Mouse (Mus musculus): Measurements from ENCODE around the gene Colq. TPM values are rescaled to one million over a fixed set of nuclear protein-coding genes. Genes with fewer than 3 reads are reported as not detected.

Colq gene
- polyA plus RNA-seq, 1 experiment from 2014 or later, result 1.3 TPM

GRCm38 (mm10) chr14:31557784-31558183 lies 33.4 kb downstream of the Colq start:
- no peak for TF ChIP-seq CTCF (IDR thresholded peaks at IDR 0.05; ENCODE audit: low read depth)
- DNase-seq (ENCODE audit: low spot score) (peak; percentile 55), ATAC-seq (replicated peaks; ENCODE audit: low FRiP score, low read depth) (no peak)
- Histone ChIP-seq H3K4me1 (replicated peaks; ENCODE audit: insufficient read depth, low read length) (peaks cover 12% of the 10 kb centered on the region; the same call in 1 of the 2 replicates), H3K9me3 (replicated peaks; ENCODE audit: low read length) (no peaks in the 10 kb centered on the region), H3K4me2 (ENCODE audit: low read length) (no peak overlapping the region), H3K27me3 (ENCODE audit: insufficient read depth, low read length) (no peaks in the 10 kb centered on the region), H3K9ac (ENCODE audit: low read depth, low read length) (no peak overlapping the region), H3K27ac (no peak overlapping the region), H3K36me3 (ENCODE audit: insufficient read depth, low read length) (no peaks in the 10 kb centered on the region), H3K4me3 (replicated peaks; ENCODE audit: low read depth, low read length) (no peak overlapping the region)
- 38% methylated on average over 9 of the region's 9 CpGs for WGBS

- no peak for TF ChIP-seq CTCF (IDR thresholded peaks at IDR 0.05; ENCODE audit: low read depth)
- H3K4me2 ChIP-seq (ENCODE audit: low read length), result no peak overlapping the region
- H3K9ac ChIP-seq (ENCODE audit: low read depth, low read length), result no peak overlapping the region
- no peaks in the 10 kb centered on the region for H3K27me3 ChIP-seq (ENCODE audit: insufficient read depth, low read length)
- no peaks in the 10 kb centered on the region for H3K36me3 ChIP-seq (ENCODE audit: insufficient read depth, low read length)
- ATAC-seq (replicated peaks; ENCODE audit: low FRiP score, low read depth), result no peak
- no peak overlapping the region for H3K27ac ChIP-seq
- H3K4me1 ChIP-seq (replicated peaks; ENCODE audit: insufficient read depth, low read length), result peaks cover 12% of the 10 kb centered on the region; the same call in 1 of the 2 replicates
- H3K4me3 ChIP-seq (replicated peaks; ENCODE audit: low read depth, low read length), result no peak overlapping the region
- no peaks in the 10 kb centered on the region for H3K9me3 ChIP-seq (replicated peaks; ENCODE audit: low read length)
- 46% methylated on average over 8 of the region's 8 CpGs for whole genome bisulfite sequencing
- DNase-seq (ENCODE audit: low spot score), result peak; percentile 58
These were observed 33.9 kb downstream of the Colq start for GRCm38 (mm10) chr14:31557273-31557672.

- no peaks in the 10 kb centered on the region for H3K27me3 ChIP-seq (ENCODE audit: insufficient read depth, low read length)
- H3K9me3 ChIP-seq (replicated peaks; ENCODE audit: low read length), result no peaks in the 10 kb centered on the region
- DNase-seq (ENCODE audit: low spot score) (no peak), ATAC-seq (replicated peaks; ENCODE audit: low FRiP score, low read depth) (no peak)
- 82% methylated on average over 9 of the region's 9 CpGs for WGBS
- H3K4me2 ChIP-seq (ENCODE audit: low read length), result no peak overlapping the region
- no peak overlapping the region for H3K27ac ChIP-seq
- H3K4me1 ChIP-seq (replicated peaks; ENCODE audit: insufficient read depth, low read length), result peaks cover 12% of the 10 kb centered on the region; the same call in 1 of the 2 replicates
- no peak for TF ChIP-seq CTCF (IDR thresholded peaks at IDR 0.05; ENCODE audit: low read depth)
- H3K36me3 ChIP-seq (ENCODE audit: insufficient read depth, low read length), result no peaks in the 10 kb centered on the region
- H3K4me3 ChIP-seq (replicated peaks; ENCODE audit: low read depth, low read length), result no peak overlapping the region
- H3K9ac ChIP-seq (ENCODE audit: low read depth, low read length), result no peak overlapping the region
These were observed 34.5 kb downstream of the Colq start for GRCm38 (mm10) chr14:31556526-31557260.

- Histone ChIP-seq H3K4me3 (replicated peaks; ENCODE audit: low read depth, low read length) (no peak overlapping the region), H3K27me3 (ENCODE audit: insufficient read depth, low read length) (no peaks in the 10 kb centered on the region), H3K4me2 (ENCODE audit: low read length) (no peak overlapping the region), H3K4me1 (replicated peaks; ENCODE audit: insufficient read depth, low read length) (peaks cover 12% of the 10 kb centered on the region; the same call in 1 of the 2 replicates), H3K36me3 (ENCODE audit: insufficient read depth, low read length) (no peaks in the 10 kb centered on the region), H3K9me3 (replicated peaks; ENCODE audit: low read length) (no peaks in the 10 kb centered on the region), H3K27ac (no peak overlapping the region), H3K9ac (ENCODE audit: low read depth, low read length) (no peak overlapping the region)
- no peak for ATAC-seq (replicated peaks; ENCODE audit: low FRiP score, low read depth)
- no peak for DNase-seq (ENCODE audit: low spot score)
- TF ChIP-seq CTCF (IDR thresholded peaks at IDR 0.05; ENCODE audit: low read depth), result no peak
- 33% methylated on average over 14 of the region's 14 CpGs for WGBS
These were observed 35.1 kb downstream of the Colq start for GRCm38 (mm10) chr14:31555963-31556434.

- Histone ChIP-seq H3K27ac (no peak overlapping the region), H3K9me3 (replicated peaks; ENCODE audit: low read length) (no peaks in the 10 kb centered on the region), H3K9ac (ENCODE audit: low read depth, low read length) (no peak overlapping the region), H3K4me3 (replicated peaks; ENCODE audit: low read depth, low read length) (no peak overlapping the region), H3K4me1 (replicated peaks; ENCODE audit: insufficient read depth, low read length) (0 out of 2 replicates have a peak, but pooled peaks cover 5% of the 10 kb centered on the region), H3K27me3 (ENCODE audit: insufficient read depth, low read length) (no peaks in the 10 kb centered on the region), H3K36me3 (ENCODE audit: insufficient read depth, low read length) (no peaks in the 10 kb centered on the region), H3K4me2 (ENCODE audit: low read length) (no peak overlapping the region)
- ATAC-seq (replicated peaks; ENCODE audit: low FRiP score, low read depth) (no peak), DNase-seq (ENCODE audit: low spot score) (no peak)
- TF ChIP-seq CTCF (IDR thresholded peaks at IDR 0.05; ENCODE audit: low read depth), result no peak
- 92% methylated on average over 7 of the region's 7 CpGs for WGBS
These were observed 36.1 kb downstream of the Colq start for GRCm38 (mm10) chr14:31555021-31555420.

GRCm38 (mm10) chr14:31543885-31544442 lies 47.2 kb downstream of the Colq start:
- no peak for DNase-seq (ENCODE audit: low spot score)
- Histone ChIP-seq H3K9me3 (replicated peaks; ENCODE audit: low read length) (no peaks in the 10 kb centered on the region), H3K4me1 (replicated peaks; ENCODE audit: insufficient read depth, low read length) (no peaks in the 10 kb centered on the region), H3K9ac (ENCODE audit: low read depth, low read length) (no peak overlapping the region), H3K27me3 (ENCODE audit: insufficient read depth, low read length) (no peaks in the 10 kb centered on the region), H3K4me3 (replicated peaks; ENCODE audit: low read depth, low read length) (no peak overlapping the region), H3K27ac (no peak overlapping the region), H3K36me3 (ENCODE audit: insufficient read depth, low read length) (no peaks in the 10 kb centered on the region), H3K4me2 (ENCODE audit: low read length) (no peak overlapping the region)
- WGBS, result 74% methylated on average over 11 of the region's 11 CpGs
- no peak for ATAC-seq (replicated peaks; ENCODE audit: low FRiP score, low read depth)
- TF ChIP-seq CTCF (IDR thresholded peaks at IDR 0.05; ENCODE audit: low read depth), result no peak
